Mouse (Mus musculus) kidney, adult 2 months (tissue): Measurements from ENCODE around the gene Pmm2. TPM values are rescaled to one million over a fixed set of nuclear protein-coding genes. Genes with fewer than 3 reads are reported as not detected.
A peak's percentile ranks its signal among the peaks of the same experiment; 100 is the strongest.

Source experiments
- DNase-seq: peaks from one replicate; pipeline ENCODE4 v3.0.0; 2021
- H3K27ac ChIP-seq: fragments of 200-500 bp; 2 replicates; pipeline ENCODE4 v1.5.1; 2012; ENCODE audit warnings: low read depth, low read length, control low read depth, inconsistent platforms; ENCODE audit not compliant: insufficient read depth
- H3K27me3 ChIP-seq: fragments of 200-500 bp; replicated peaks from 2 replicates; pipeline ENCODE4 v1.6.1; 2012; ENCODE audit warnings: mild to moderate bottlenecking, moderate library complexity, low read length, inconsistent platforms; ENCODE audit not compliant: control insufficient read depth, insufficient read depth
- H3K36me3 ChIP-seq: fragments of 200-500 bp; 2 replicates; pipeline ENCODE4 v1.6.1; 2012; ENCODE audit warnings: mild to moderate bottlenecking, moderate library complexity, low read length, inconsistent platforms; ENCODE audit not compliant: control insufficient read depth, insufficient read depth
- H3K4me1 ChIP-seq: fragments of 200-500 bp; 2 replicates; pipeline ENCODE4 v1.6.1; 2011; ENCODE audit warnings: low read length; ENCODE audit not compliant: control insufficient read depth, insufficient read depth
- H3K4me3 ChIP-seq: fragments of 200-500 bp; 2 replicates; pipeline ENCODE4 v1.5.1; 2011; ENCODE audit warnings: mild to moderate bottlenecking, low read depth, low read length, control low read depth; ENCODE audit not compliant: insufficient read depth
- CTCF ChIP-seq: fragments of 200-500 bp; conservative IDR thresholded peaks from 2 replicates; pipeline ENCODE4 v1.5.1; 2011; ENCODE audit warnings: low read depth, mild to moderate bottlenecking, control low read depth, low read length, moderate library complexity, mixed read lengths; ENCODE audit not compliant: insufficient read depth, insufficient read length
- POLR2A ChIP-seq: fragments of 200-500 bp; IDR thresholded peaks from one replicate; pipeline ENCODE4 v1.6.1; 2011; ENCODE audit warnings: low read depth, low read length, control low read depth
- WGBS: fragments of 180-500 bp; shearing (Covaris S2); methylation state at CpG from one replicate; pipeline ENCODE4 v1.1.7; 2018; 5-methylcytosine and 5-hydroxymethylcytosine counted together
- polyA plus RNA-seq: library from polyadenylated mRNA; depleted of rRNA; stranded (reverse); fragments of >200 nt; gene quantifications from 2 replicates; pipeline ENCODE4 v1.2.3, GENCODE M21; 2012

Pmm2 gene
- polyA plus RNA-seq, 1 experiment: 64.2 TPM

- Histone ChIP-seq H3K36me3 (no peaks in the 10 kb centered on the region), H3K27ac (no peak overlapping the region), H3K4me3 (no peak overlapping the region), H3K4me1 (no peaks in the 10 kb centered on the region; the same call in 1 of the 2 replicates), H3K27me3 (no peaks in the 10 kb centered on the region)
- TF ChIP-seq CTCF: no peak
- no peak for TF ChIP-seq POLR2A
- 81% methylated on average over 4 of the region's 4 CpGs for WGBS
- DNase-seq: no peak
Measured at GRCm38 (mm10) chr16:8678676-8679075, 41.2 kb downstream of the Pmm2 start.

GRCm38 (mm10) chr16:8679780-8680179, 42.3 kb downstream of the Pmm2 start:
- Histone ChIP-seq H3K27ac (no peak overlapping the region), H3K36me3 (no peaks in the 10 kb centered on the region), H3K4me1 (no peaks in the 10 kb centered on the region; the same call in 1 of the 2 replicates), H3K4me3 (no peak overlapping the region), H3K27me3 (no peaks in the 10 kb centered on the region)
- 41% methylated on average over 3 of the region's 3 CpGs for WGBS
- no peak for TF ChIP-seq POLR2A
- no peak for TF ChIP-seq CTCF
- no peak for DNase-seq

- TF ChIP-seq CTCF (no peak), POLR2A (no peak)
Measured at GRCm38 (mm10) chr16:8680470-8680869, 43.0 kb downstream of the Pmm2 start, which contains the start of gene Gm5767. Gm5767 (plus strand) TSS chr16:8680770.

GRCm38 (mm10) chr16:8685087-8685486, 47.6 kb downstream of the Pmm2 start:
- WGBS: 14% methylated on average over 4 of the region's 4 CpGs
- TF ChIP-seq CTCF (no peak), POLR2A (no peak)
- peak; percentile 56 for DNase-seq
- Histone ChIP-seq H3K4me1 (peaks cover 4% of the 10 kb centered on the region), H3K27ac (no peak overlapping the region), H3K4me3 (no peak overlapping the region), H3K27me3 (no peaks in the 10 kb centered on the region), H3K36me3 (no peaks in the 10 kb centered on the region)

More at GRCm38 (mm10) chr16:8680470-8680869, 43.0 kb downstream of the Pmm2 start, which contains the start of gene Gm5767:
- WGBS: 87% methylated on average over 5 of the region's 5 CpGs
- Histone ChIP-seq H3K27ac (no peak within 1 kb of the TSS), H3K4me3 (no peak within 1 kb of the TSS), H3K36me3 (no peaks in the 10 kb centered on the region), H3K4me1 (no peaks in the 10 kb centered on the region; the same call in 1 of the 2 replicates), H3K27me3 (no peaks in the 10 kb centered on the region)
- DNase-seq: no peak

GRCm38 (mm10) chr16:8686121-8686870, 48.8 kb downstream of the Pmm2 start:
- no peak for TF ChIP-seq POLR2A
- TF ChIP-seq CTCF: peak; percentile 97
- H3K4me1 ChIP-seq: peaks cover 4% of the 10 kb centered on the region
- H3K36me3 ChIP-seq: peaks cover 3% of the 10 kb centered on the region
- WGBS: 55% methylated on average over 7 of the region's 7 CpGs
- peak; percentile 78 for DNase-seq
- H3K4me3 ChIP-seq: no peak overlapping the region
- H3K27ac ChIP-seq: no peak overlapping the region
- no peaks in the 10 kb centered on the region for H3K27me3 ChIP-seq

GRCm38 (mm10) chr16:8686871-8687535, 49.5 kb downstream of the Pmm2 start:
- Histone ChIP-seq H3K27me3 (no peaks in the 10 kb centered on the region), H3K4me1 (peaks cover 4% of the 10 kb centered on the region), H3K4me3 (no peak overlapping the region), H3K36me3 (peaks cover 5% of the 10 kb centered on the region), H3K27ac (no peak overlapping the region)
- 82% methylated on average over 11 of the region's 11 CpGs for WGBS
- DNase-seq: no peak
- no peak for TF ChIP-seq CTCF
- no peak for TF ChIP-seq POLR2A

- H3K36me3 ChIP-seq: peaks cover 5% of the 10 kb centered on the region
- no peak overlapping the region for H3K4me3 ChIP-seq
- H3K4me1 ChIP-seq: peaks cover 4% of the 10 kb centered on the region
- no peak overlapping the region for H3K27ac ChIP-seq
- TF ChIP-seq POLR2A (no peak), CTCF (no peak)
- H3K27me3 ChIP-seq: no peaks in the 10 kb centered on the region
- peak; percentile 32 for DNase-seq
Measured at GRCm38 (mm10) chr16:8687559-8688112, 50.2 kb downstream of the Pmm2 start.
